Mouse (Mus musculus) midbrain, embryonic 16.5 days (tissue): ENCODE measurements at regions not wholly inside any gene's neighbourhood (a gene's known extent, or its start where the extent isn't known, plus 50 kb on each side); places are given as distances from the start of the nearest gene placed in this dataset.

Experiments
- ATAC-seq: fragments of 200-750 bp; cut with Nextera tagmentation; 2 replicates; pipeline ENCODE4 v1.8.0; 2017; ENCODE audit warnings: moderate TSS enrichment
- H3K27ac ChIP-seq: fragments of 300-500 bp; sonication (generic); 2 replicates; pipeline ENCODE4 v1.5.1; 2014; ENCODE audit warnings: mild to moderate bottlenecking, low read length, mixed read lengths
- H3K27me3 ChIP-seq: fragments of 300-500 bp; sonication (generic); 2 replicates; pipeline ENCODE4 v1.6.1; 2014; ENCODE audit warnings: low read depth, low read length, mixed read lengths; ENCODE audit not compliant: control insufficient read depth, insufficient read depth
- H3K36me3 ChIP-seq: fragments of 300-500 bp; sonication (generic); 2 replicates; pipeline ENCODE4 v1.6.1; 2014; ENCODE audit warnings: mild to moderate bottlenecking, low read length, moderate library complexity, mixed read lengths; ENCODE audit not compliant: control insufficient read depth, insufficient read depth
- H3K4me1 ChIP-seq: fragments of 300-500 bp; sonication (generic); 2 replicates; pipeline ENCODE4 v1.6.1; 2014; ENCODE audit warnings: mild to moderate bottlenecking, low read length, mixed read lengths; ENCODE audit not compliant: control insufficient read depth, insufficient read depth
- H3K4me2 ChIP-seq: fragments of 300-500 bp; sonication (generic); 2 replicates; pipeline ENCODE4 v1.6.1; 2014; ENCODE audit warnings: mild to moderate bottlenecking, low read length, mixed read lengths
- H3K4me3 ChIP-seq: fragments of 300-500 bp; sonication (generic); 2 replicates; pipeline ENCODE4 v1.5.1; 2014; ENCODE audit warnings: low read depth, mild to moderate bottlenecking, low read length, moderate library complexity, mixed read lengths
- H3K9ac ChIP-seq: fragments of 300-500 bp; sonication (generic); 2 replicates; pipeline ENCODE4 v1.6.1; 2014; ENCODE audit warnings: low read depth, low read length, mixed read lengths
- H3K9me3 ChIP-seq: fragments of 300-500 bp; sonication (generic); replicated peaks from 2 replicates; pipeline ENCODE4 v1.6.1; 2014; ENCODE audit warnings: mild to moderate bottlenecking, low read length, mixed read lengths; ENCODE audit not compliant: control insufficient read depth, poor library complexity, severe bottlenecking
- WGBS: fragments of 180-500 bp; shearing (Covaris S2); extraction: QIAGEN DNeasy Blood & Tissue Kit; methylation state at CpG from one replicate; pipeline ENCODE4 v1.1.7; 2014; 5-methylcytosine and 5-hydroxymethylcytosine counted together

DNA sequence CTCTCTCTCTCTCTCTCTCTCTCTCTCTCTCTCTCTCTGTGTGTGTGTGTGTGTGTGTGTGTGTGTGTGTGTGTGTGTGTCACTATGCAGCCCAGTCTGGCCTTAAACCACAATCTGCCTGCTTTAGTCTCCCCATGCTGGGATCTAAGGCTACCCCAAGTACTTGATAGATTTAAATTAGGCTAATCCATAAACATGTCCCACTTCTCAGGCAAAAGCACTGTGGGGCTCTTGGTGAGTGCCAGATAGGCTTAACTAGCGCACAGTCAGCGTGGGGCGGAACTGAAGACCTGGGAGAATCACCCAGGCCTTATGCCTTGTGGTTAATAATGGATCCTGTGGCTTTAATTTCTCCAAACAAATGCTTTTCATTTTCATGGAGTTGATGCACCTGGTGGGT is 180.6 kb downstream of the Gm26897 start:
- H3K27me3 ChIP-seq: no peaks in the 10 kb centered on the region
- no peak overlapping the region for H3K4me2 ChIP-seq
- H3K4me1 ChIP-seq: peaks cover 32% of the 10 kb centered on the region
- WGBS: 32% methylated on average over 3 of the region's 3 CpGs
- no peak for ATAC-seq
- H3K4me3 ChIP-seq: no peak overlapping the region
- H3K9ac ChIP-seq: no peak overlapping the region
- H3K9me3 ChIP-seq: no peaks in the 10 kb centered on the region
- no peaks in the 10 kb centered on the region for H3K36me3 ChIP-seq
- H3K27ac ChIP-seq: peak overlapping the region; percentile 63; the same call in 1 of the 2 replicates

GRCm38 (mm10) chr5:111917643-111918252 is 184.0 kb downstream of the Gm26897 start:
- Histone ChIP-seq H3K36me3 (no peaks in the 10 kb centered on the region), H3K9me3 (no peaks in the 10 kb centered on the region), H3K4me2 (no peak overlapping the region), H3K4me1 (peaks cover 24% of the 10 kb centered on the region), H3K4me3 (no peak overlapping the region), H3K9ac (peak overlapping the region; percentile 31; the same call in 1 of the 2 replicates), H3K27me3 (no peaks in the 10 kb centered on the region), H3K27ac (peak overlapping the region; percentile 77)
- peak; percentile 83 for ATAC-seq
- 9% methylated on average over 8 of the region's 8 CpGs for WGBS

- Histone ChIP-seq H3K36me3 (no peaks in the 10 kb centered on the region), H3K4me3 (no peak overlapping the region), H3K4me2 (no peak overlapping the region), H3K4me1 (peaks cover 25% of the 10 kb centered on the region), H3K9ac (no peak overlapping the region), H3K9me3 (no peaks in the 10 kb centered on the region), H3K27ac (no peak overlapping the region), H3K27me3 (no peaks in the 10 kb centered on the region)
- ATAC-seq: no peak
- WGBS: 80% methylated on average over 14 of the region's 14 CpGs
These were observed 185.2 kb downstream of the Gm26897 start for GRCm38 (mm10) chr5:111918888-111919287.

- Histone ChIP-seq H3K4me2 (no peak overlapping the region), H3K27me3 (no peaks in the 10 kb centered on the region), H3K36me3 (no peaks in the 10 kb centered on the region), H3K9ac (no peak overlapping the region), H3K4me1 (peaks cover 24% of the 10 kb centered on the region), H3K9me3 (no peaks in the 10 kb centered on the region), H3K4me3 (no peak overlapping the region), H3K27ac (0 out of 2 replicates have a peak overlapping the region, but pooled peaks have one; percentile 28)
- ATAC-seq: no peak; the same call in 1 of the 2 replicates
- 34% methylated on average over 18 of the region's 18 CpGs for WGBS
These were observed 189.4 kb downstream of the Gm26897 start for GRCm38 (mm10) chr5:111922991-111923701.

DNA sequence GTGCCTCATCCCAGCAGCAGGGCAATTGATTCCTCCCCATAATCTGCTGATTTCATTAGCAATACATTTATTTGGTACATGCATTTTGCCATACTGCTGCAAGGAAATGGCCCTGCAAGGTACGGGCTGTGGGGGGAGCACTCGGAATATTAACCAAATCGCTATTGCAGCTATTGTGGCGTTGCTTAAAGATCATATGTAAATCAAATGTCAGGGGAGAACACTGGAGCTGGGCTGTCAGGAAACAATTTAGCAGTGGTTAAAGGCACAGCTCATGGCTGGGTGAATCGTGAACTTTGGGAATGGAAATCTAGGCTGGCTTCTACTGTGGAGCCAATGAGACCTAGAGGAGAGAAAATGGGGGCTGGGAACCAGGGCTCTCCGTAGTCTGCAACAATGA is 192.0 kb downstream of the Gm26897 start:
- WGBS: 30% methylated on average over 6 of the region's 6 CpGs
- H3K27me3 ChIP-seq: no peaks in the 10 kb centered on the region
- H3K27ac ChIP-seq: peak overlapping the region; percentile 53
- no peak for ATAC-seq
- no peak overlapping the region for H3K4me3 ChIP-seq
- H3K4me1 ChIP-seq: peaks cover 26% of the 10 kb centered on the region
- no peaks in the 10 kb centered on the region for H3K36me3 ChIP-seq
- no peaks in the 10 kb centered on the region for H3K9me3 ChIP-seq
- H3K4me2 ChIP-seq: no peak overlapping the region
- no peak overlapping the region for H3K9ac ChIP-seq

DNA sequence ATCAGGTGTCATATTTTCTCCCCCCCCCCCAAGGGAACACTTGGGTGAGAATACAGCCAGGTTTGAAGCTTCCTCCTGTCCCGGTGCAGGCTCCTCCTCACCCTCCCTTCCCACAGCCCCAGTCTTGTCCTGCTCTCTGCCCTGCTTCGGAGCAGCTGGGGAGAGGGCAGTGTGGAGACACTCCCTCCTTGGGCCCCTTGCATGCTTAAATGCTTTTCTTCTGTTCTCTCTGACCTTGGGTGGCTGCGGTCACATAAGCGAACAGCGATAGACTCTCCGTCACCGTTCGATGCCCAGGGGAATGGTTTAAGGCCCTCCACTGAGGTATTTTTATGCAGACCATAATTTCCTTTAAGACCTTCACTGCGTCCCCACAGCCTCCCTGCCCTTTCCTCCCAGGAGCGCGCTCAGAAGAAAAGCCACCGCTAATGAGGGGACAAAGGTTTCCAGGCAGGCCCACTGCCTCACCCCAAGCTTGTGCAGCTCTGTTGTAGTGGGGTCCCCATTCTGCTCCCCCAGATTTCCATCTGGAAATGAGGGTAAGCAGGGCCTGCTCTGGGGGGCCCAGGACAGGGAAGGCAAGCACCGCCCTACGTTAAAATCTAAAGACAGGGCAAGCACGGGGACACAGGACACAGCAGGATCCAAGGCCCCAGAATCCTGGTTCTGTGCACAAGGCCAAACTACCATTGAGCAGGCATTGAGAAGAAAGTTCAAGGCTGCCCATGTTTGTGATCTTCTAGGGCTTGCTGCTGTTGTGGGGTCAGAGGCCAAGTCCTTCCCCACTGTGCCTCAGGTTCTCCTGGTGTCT is 195.7 kb downstream of the Gm26897 start:
- H3K27me3 ChIP-seq: no peaks in the 10 kb centered on the region

DNA sequence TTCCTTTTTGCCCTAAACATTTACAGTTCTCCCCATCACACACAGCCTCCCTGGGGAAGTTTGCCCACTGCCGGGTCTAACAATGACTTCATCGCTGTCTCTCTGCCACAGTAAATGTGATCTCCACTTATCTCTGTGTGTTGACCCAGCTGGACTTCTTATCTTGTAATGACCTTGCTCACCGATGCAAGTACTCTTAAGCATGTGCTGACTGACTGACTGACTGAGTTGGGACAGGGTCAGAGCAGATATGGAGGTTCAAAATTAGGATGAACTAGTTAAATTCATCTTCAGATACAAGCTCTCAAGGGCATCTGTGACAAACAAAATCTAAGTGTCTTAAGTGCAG is 196.2 kb downstream of the Gm26897 start:
- no peak for ATAC-seq
- no peaks in the 10 kb centered on the region for H3K27me3 ChIP-seq
- peaks cover 15% of the 10 kb centered on the region for H3K4me1 ChIP-seq
- H3K9me3 ChIP-seq: no peaks in the 10 kb centered on the region
- H3K36me3 ChIP-seq: no peaks in the 10 kb centered on the region
- H3K4me2 ChIP-seq: no peak overlapping the region
- no peak overlapping the region for H3K9ac ChIP-seq
- H3K27ac ChIP-seq: no peak overlapping the region
- H3K4me3 ChIP-seq: no peak overlapping the region
- WGBS: 34% methylated on average over 3 of the region's 3 CpGs

More for the DNA sequence above, 195.7 kb downstream of the Gm26897 start:
- Histone ChIP-seq H3K9ac (no peak overlapping the region), H3K4me1 (peaks cover 15% of the 10 kb centered on the region), H3K9me3 (no peaks in the 10 kb centered on the region), H3K4me2 (no peak overlapping the region), H3K27ac (no peak overlapping the region), H3K4me3 (no peak overlapping the region), H3K36me3 (no peaks in the 10 kb centered on the region)
- 20% methylated on average over 15 of the region's 15 CpGs for WGBS
- no peak for ATAC-seq

DNA sequence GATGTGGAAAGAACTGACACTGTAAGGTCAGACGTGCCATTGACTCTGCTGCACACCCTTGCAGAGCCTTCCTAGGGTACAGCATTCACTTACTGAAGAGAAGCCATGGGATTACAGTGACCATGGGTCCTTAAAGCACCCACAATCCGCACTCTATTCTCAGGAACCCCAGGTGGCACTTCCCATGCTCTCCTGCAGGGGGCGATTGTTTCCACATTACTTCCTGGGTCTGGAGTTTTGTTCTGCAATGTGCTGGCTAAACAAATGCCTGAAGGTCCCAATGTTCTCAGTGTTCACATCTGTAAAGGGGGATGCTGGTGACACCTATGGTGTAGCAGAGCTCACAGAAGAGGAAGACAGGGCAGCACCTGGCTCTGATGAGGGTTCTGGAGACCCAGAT is 198.0 kb downstream of the Gm26897 start:
- Histone ChIP-seq H3K36me3 (no peaks in the 10 kb centered on the region), H3K27me3 (no peaks in the 10 kb centered on the region), H3K27ac (no peak overlapping the region), H3K4me1 (peaks cover 5% of the 10 kb centered on the region; the same call in 1 of the 2 replicates), H3K9ac (no peak overlapping the region), H3K9me3 (no peaks in the 10 kb centered on the region), H3K4me3 (no peak overlapping the region), H3K4me2 (no peak overlapping the region)
- ATAC-seq: no peak
- 74% methylated on average over 3 of the region's 3 CpGs for WGBS
